Mouse (Mus musculus): Measurements from ENCODE around the gene Rpusd4. TPM values are rescaled to one million over a fixed set of nuclear protein-coding genes. Genes with fewer than 3 reads are reported as not detected.

Gene Rpusd4
- polyA plus RNA-seq, 1 experiment, result 9.4 TPM

DNA sequence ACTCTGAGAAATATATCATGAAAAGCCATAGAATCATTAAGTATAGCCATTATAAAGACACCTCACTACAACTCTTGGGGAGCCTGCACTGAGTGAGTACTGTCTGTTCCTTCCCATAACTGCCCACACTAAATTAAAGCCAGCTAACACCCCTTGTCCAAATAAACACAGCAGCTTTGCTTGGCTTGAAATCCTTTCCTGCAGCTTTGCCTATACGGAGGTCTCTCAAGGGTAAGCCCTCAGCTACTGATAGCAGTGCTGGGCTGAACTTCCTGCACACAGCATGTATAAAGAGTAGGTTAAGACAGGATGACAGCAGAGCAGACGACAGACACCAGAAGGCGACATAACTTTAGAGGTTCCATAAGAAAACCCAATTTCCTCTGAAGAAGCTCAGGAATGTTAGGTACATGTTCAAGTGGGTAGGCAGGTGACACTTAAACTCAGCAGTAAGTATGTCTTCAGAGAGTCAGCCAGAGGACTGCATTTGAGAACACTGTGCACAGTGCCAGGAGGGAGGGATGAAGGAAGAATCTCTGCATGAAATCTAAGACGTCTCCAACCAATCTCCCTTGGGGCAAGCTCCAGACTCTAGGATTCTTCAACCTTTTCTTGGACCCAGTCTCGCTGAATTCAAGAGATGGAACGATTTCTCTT, 28.6 kb upstream of the Rpusd4 start:
- H3K4me3 ChIP-seq (ENCODE audit: extremely low read depth, insufficient read depth, insufficient read length), result no peak overlapping the region
- H3K36me3 ChIP-seq (ENCODE audit: control insufficient read depth, insufficient read depth, low read length), result peaks cover 6% of the 10 kb centered on the region; the same call in 1 of the 2 replicates
- DNase-seq (ENCODE audit: low read depth in 1 of 2, low spot score in 2 of 2), result no peak
- TF ChIP-seq CTCF (IDR thresholded peaks at IDR 0.05; ENCODE audit: extremely low read depth, insufficient read depth, insufficient read length, insufficient replicate concordance) (no peak), POLR2A (IDR thresholded peaks at IDR 0.05; ENCODE audit: low read depth, low read length) (no peak)
- no peaks in the 10 kb centered on the region for H3K4me1 ChIP-seq (ENCODE audit: control insufficient read depth, insufficient read depth, insufficient read length)
- H3K27me3 ChIP-seq (ENCODE audit: control insufficient read depth, insufficient read depth, low read length), result no peaks in the 10 kb centered on the region
- WGBS, result 94% methylated on average over 6 of the region's 6 CpGs
- no peak overlapping the region for H3K27ac ChIP-seq (ENCODE audit: insufficient read depth, low read length)

DNA sequence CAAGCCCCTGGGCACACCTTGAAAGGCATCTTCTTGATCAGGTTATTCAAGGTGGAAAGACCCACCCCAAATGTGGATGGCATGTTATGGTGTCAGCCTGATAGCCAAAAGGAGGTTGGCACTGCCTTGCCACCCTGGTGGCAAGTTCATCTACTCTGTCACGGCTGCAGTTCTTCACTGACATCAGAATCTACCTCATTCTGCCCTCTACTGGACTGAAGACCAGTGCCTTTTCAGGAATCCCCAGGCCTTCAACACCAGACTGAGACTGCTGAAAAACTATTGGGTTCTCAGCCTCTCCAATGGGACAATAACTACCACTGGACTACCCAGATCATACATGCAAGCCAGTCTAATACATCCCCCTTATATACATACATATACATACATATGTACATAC, 27.9 kb upstream of the Rpusd4 start:
- peaks cover 3% of the 10 kb centered on the region; the same call in 1 of the 2 replicates for H3K36me3 ChIP-seq (ENCODE audit: control insufficient read depth, insufficient read depth, low read length)
- WGBS, result 77% methylated on average over 1 of the region's 1 CpGs
- H3K27me3 ChIP-seq (ENCODE audit: control insufficient read depth, insufficient read depth, low read length), result no peaks in the 10 kb centered on the region
- no peak for TF ChIP-seq POLR2A (IDR thresholded peaks at IDR 0.05; ENCODE audit: low read depth, low read length)
- no peak for TF ChIP-seq CTCF (IDR thresholded peaks at IDR 0.05; ENCODE audit: extremely low read depth, insufficient read depth, insufficient read length, insufficient replicate concordance)
- no peak overlapping the region for H3K4me3 ChIP-seq (ENCODE audit: extremely low read depth, insufficient read depth, insufficient read length)
- DNase-seq (ENCODE audit: low read depth in 1 of 2, low spot score in 2 of 2), result no peak
- no peak overlapping the region for H3K27ac ChIP-seq (ENCODE audit: insufficient read depth, low read length)
- H3K4me1 ChIP-seq (ENCODE audit: control insufficient read depth, insufficient read depth, insufficient read length), result no peaks in the 10 kb centered on the region

DNA sequence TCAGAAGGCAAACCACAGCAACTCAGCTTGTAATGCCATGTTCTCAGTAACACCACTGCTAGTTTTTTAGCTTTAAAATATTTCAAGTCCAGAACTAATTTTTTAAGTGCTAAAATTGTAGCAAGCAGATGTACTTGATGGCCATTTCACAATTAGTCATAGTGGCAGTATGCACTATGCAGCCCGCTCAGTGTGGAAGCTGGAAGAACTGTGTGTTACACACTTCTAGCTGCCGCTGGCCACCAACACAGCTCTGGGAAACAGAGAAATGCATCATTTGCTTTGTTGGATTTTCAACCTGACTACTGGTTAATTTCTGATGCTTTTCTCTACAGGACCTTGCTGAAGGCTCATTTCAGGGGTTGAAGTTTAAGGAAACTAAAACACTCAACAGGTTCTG, 20.3 kb upstream of the Rpusd4 start:
- no peak for DNase-seq (ENCODE audit: low read depth in 1 of 2, low spot score in 2 of 2)
- H3K36me3 ChIP-seq (ENCODE audit: control insufficient read depth, insufficient read depth, low read length), result no peaks in the 10 kb centered on the region
- H3K27ac ChIP-seq (ENCODE audit: insufficient read depth, low read length), result no peak overlapping the region
- H3K4me3 ChIP-seq (ENCODE audit: extremely low read depth, insufficient read depth, insufficient read length), result no peak overlapping the region
- H3K27me3 ChIP-seq (ENCODE audit: control insufficient read depth, insufficient read depth, low read length), result no peaks in the 10 kb centered on the region
- TF ChIP-seq POLR2A (IDR thresholded peaks at IDR 0.05; ENCODE audit: low read depth, low read length) (no peak), CTCF (IDR thresholded peaks at IDR 0.05; ENCODE audit: extremely low read depth, insufficient read depth, insufficient read length, insufficient replicate concordance) (no peak)
- 94% methylated on average over 2 of the region's 2 CpGs for WGBS
- H3K4me1 ChIP-seq (ENCODE audit: control insufficient read depth, insufficient read depth, insufficient read length), result no peaks in the 10 kb centered on the region

- Histone ChIP-seq H3K36me3 (ENCODE audit: control insufficient read depth, insufficient read depth, low read length) (no peaks in the 10 kb centered on the region), H3K27ac (ENCODE audit: insufficient read depth, low read length) (no peak overlapping the region), H3K4me1 (ENCODE audit: control insufficient read depth, insufficient read depth, insufficient read length) (no peaks in the 10 kb centered on the region), H3K27me3 (ENCODE audit: control insufficient read depth, insufficient read depth, low read length) (no peaks in the 10 kb centered on the region), H3K4me3 (ENCODE audit: extremely low read depth, insufficient read depth, insufficient read length) (no peak overlapping the region)
- no peak for DNase-seq (ENCODE audit: low read depth in 1 of 2, low spot score in 2 of 2)
- no peak for TF ChIP-seq POLR2A (IDR thresholded peaks at IDR 0.05; ENCODE audit: low read depth, low read length)
- no peak for TF ChIP-seq CTCF (IDR thresholded peaks at IDR 0.05; ENCODE audit: extremely low read depth, insufficient read depth, insufficient read length, insufficient replicate concordance)
Observed at GRCm38 (mm10) chr9:35249476-35249875, 18.2 kb upstream of the Rpusd4 start.

DNA sequence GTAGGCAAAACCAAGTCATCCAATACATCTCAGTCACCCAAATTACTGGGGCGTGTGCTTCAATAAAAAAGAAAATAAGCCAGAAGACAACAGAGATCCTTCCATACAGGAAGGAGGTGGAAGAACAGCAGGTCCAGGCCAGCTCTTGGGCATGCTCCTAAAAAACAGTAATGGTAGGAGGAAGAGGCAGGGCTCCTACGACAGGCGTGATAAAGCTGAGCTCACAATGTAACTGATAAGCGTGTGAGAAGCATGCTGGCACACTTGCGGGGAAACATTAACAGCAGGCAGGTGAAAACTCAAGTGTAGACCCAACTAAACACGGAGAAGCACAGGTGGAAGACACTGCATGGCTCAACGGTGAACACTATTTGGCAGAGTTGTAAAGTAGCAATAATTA, 10.3 kb upstream of the Rpusd4 start:
- TF ChIP-seq POLR2A (IDR thresholded peaks at IDR 0.05; ENCODE audit: low read depth, low read length), result no peak
- TF ChIP-seq CTCF (IDR thresholded peaks at IDR 0.05; ENCODE audit: extremely low read depth, insufficient read depth, insufficient read length, insufficient replicate concordance), result no peak
- no peak overlapping the region for H3K27ac ChIP-seq (ENCODE audit: insufficient read depth, low read length)
- H3K4me3 ChIP-seq (ENCODE audit: extremely low read depth, insufficient read depth, insufficient read length), result no peak overlapping the region
- H3K27me3 ChIP-seq (ENCODE audit: control insufficient read depth, insufficient read depth, low read length), result no peaks in the 10 kb centered on the region
- no peaks in the 10 kb centered on the region for H3K36me3 ChIP-seq (ENCODE audit: control insufficient read depth, insufficient read depth, low read length)
- WGBS, result 85% methylated on average over 7 of the region's 7 CpGs
- H3K4me1 ChIP-seq (ENCODE audit: control insufficient read depth, insufficient read depth, insufficient read length), result no peaks in the 10 kb centered on the region
- no peak for DNase-seq (ENCODE audit: low read depth in 1 of 2, low spot score in 2 of 2)

- Histone ChIP-seq H3K4me3 (ENCODE audit: extremely low read depth, insufficient read depth, insufficient read length) (no peak overlapping the region), H3K36me3 (ENCODE audit: control insufficient read depth, insufficient read depth, low read length) (no peaks in the 10 kb centered on the region), H3K27me3 (ENCODE audit: control insufficient read depth, insufficient read depth, low read length) (no peaks in the 10 kb centered on the region), H3K27ac (ENCODE audit: insufficient read depth, low read length) (no peak overlapping the region), H3K4me1 (ENCODE audit: control insufficient read depth, insufficient read depth, insufficient read length) (peaks cover 2% of the 10 kb centered on the region; the same call in 1 of the 2 replicates)
- TF ChIP-seq POLR2A (IDR thresholded peaks at IDR 0.05; ENCODE audit: low read depth, low read length), result no peak
- no peak for TF ChIP-seq CTCF (IDR thresholded peaks at IDR 0.05; ENCODE audit: extremely low read depth, insufficient read depth, insufficient read length, insufficient replicate concordance)
- DNase-seq (ENCODE audit: low read depth in 1 of 2, low spot score in 2 of 2), result no peak
- WGBS, result 82% methylated on average over 4 of the region's 4 CpGs
Observed at GRCm38 (mm10) chr9:35262418-35262817, 5.2 kb upstream of the Rpusd4 start.

- Histone ChIP-seq H3K4me3 (ENCODE audit: extremely low read depth, insufficient read depth, insufficient read length) (no peak overlapping the region), H3K27ac (ENCODE audit: insufficient read depth, low read length) (no peak overlapping the region), H3K36me3 (ENCODE audit: control insufficient read depth, insufficient read depth, low read length) (no peaks in the 10 kb centered on the region), H3K27me3 (ENCODE audit: control insufficient read depth, insufficient read depth, low read length) (no peaks in the 10 kb centered on the region), H3K4me1 (ENCODE audit: control insufficient read depth, insufficient read depth, insufficient read length) (peaks cover 5% of the 10 kb centered on the region)
- no peak for DNase-seq (ENCODE audit: low read depth in 1 of 2, low spot score in 2 of 2)
- WGBS, result 95% methylated on average over 2 of the region's 2 CpGs
- no peak for TF ChIP-seq CTCF (IDR thresholded peaks at IDR 0.05; ENCODE audit: extremely low read depth, insufficient read depth, insufficient read length, insufficient replicate concordance)
- TF ChIP-seq POLR2A (IDR thresholded peaks at IDR 0.05; ENCODE audit: low read depth, low read length), result no peak
Observed at GRCm38 (mm10) chr9:35263431-35263830, 4.2 kb upstream of the Rpusd4 start.
